Comparison of ENCODE assay signal across 31 mouse cellular contexts in the genomic region with DNA sequence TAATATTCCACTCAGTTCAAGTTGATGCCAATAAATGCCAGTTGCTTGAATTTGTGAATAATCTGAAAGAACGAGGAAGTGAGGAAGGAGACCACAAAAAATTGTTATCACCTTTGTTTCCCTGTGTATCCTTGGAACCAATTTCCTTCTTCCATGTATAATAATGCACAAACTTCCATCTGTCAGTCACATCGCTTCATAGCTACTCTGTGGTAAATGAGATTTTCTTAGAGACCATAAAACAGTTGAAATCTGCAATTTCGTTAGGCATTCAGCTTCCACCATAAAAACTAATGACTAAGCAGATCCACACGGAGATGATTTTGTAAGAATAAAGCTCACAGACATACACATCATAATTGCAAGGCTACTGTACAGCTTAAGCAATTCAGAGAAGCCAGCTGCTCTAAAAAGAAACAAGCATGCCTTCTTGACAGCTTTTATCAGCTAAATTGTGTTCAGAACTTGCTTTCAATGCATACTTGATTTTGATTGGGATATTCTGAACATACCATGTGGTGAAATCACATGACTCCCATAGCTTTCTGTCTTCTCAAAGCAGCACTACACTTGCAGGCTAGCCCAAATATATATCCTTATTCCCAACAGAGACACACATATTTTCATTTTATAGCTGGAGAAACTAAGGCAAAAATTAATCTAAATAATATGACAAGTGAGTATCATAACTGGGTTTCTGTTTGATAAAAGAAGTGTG.
A peak's percentile ranks its signal among the peaks of the same experiment; 100 is the strongest.
DNase-seq lines count a peak whose midpoint lies in the region; ATAC-seq lines count a peak whose summit lies in the region.
"Had no signal": no experiment of that assay in that cellular context is flagged by ENCODE, and none has a peak within 500 bp of the region (broad histone marks: within the 10 kb centered on the region; RNA-seq: fewer than 3 reads in every experiment).

No protein-coding gene starts in this region.

- peak; percentile 70 for DNase-seq in forebrain, embryonic 14.5 days (ENCODE audit: low spot score)
- peak; percentile 7 for DNase-seq in layer of hippocampus, adult 11-12 months (ENCODE audit: low spot score)
- DNase-seq in layer of hippocampus, adult 8-10 months (ENCODE audit: low spot score in 2 of 2), result no peak
- DNase-seq in neural tube, embryonic 10.5 days (ENCODE audit: extremely low spot score, low spot score), result no peak
- DNase-seq in telencephalon, adult 2 months (ENCODE audit: low read depth, low spot score), result peak; percentile 39
- DNase-seq in adrenal gland, adult 2 months, result no peak
- DNase-seq: adrenal gland, postnatal 14 days; cerebellum, adult 2 months; cerebellum, postnatal 14 days; gastrocnemius, postnatal 14 days; kidney, adult 8-10 months; liver, embryonic 13.5 days; lung, adult 18-20 months; lung, postnatal 4 days; midbrain, embryonic 14.5 days; right cerebral cortex, postnatal 4 days; thymus, adult 2 months; thymus, postnatal 36 days had no signal

- ATAC-seq in forebrain, embryonic 14.5 days, result peak; percentile 85
- ATAC-seq in forebrain, embryonic 12.5 days (ENCODE audit: low FRiP score), result no peak
- no peak for ATAC-seq in neural tube, embryonic 13.5 days (ENCODE audit: low read depth)
- ATAC-seq: intestine, embryonic 16.5 days; lung, postnatal 0 days; Patski had no signal

- 59% methylated on average over 4 of the region's 4 CpGs for WGBS in forebrain, embryonic 14.5 days
- WGBS in forebrain, embryonic 12.5 days, result 72% methylated on average over 4 of the region's 4 CpGs
- WGBS in neural tube, embryonic 13.5 days, result 61% methylated on average over 4 of the region's 4 CpGs

- H3K4me1 ChIP-seq in forebrain, embryonic 14.5 days (ENCODE audit: control insufficient read depth, insufficient read depth, low read length), result no peaks in the 10 kb centered on the region
- H3K4me1 ChIP-seq in forebrain, embryonic 12.5 days, result no peaks in the 10 kb centered on the region
- H3K4me1 ChIP-seq in neural tube, embryonic 13.5 days (replicated peaks), result no peaks in the 10 kb centered on the region
- H3K4me1 ChIP-seq: heart, embryonic 10.5 days; heart, embryonic 15.5 days; hindbrain, embryonic 12.5 days; limb, embryonic 10.5 days; limb, embryonic 15.5 days; liver, embryonic 13.5 days; megakaryocyte, embryonic 14.5 days had no signal

- H3K9me3 ChIP-seq in forebrain, embryonic 14.5 days (replicated peaks; ENCODE audit: control insufficient read depth, low read length), result no peaks in the 10 kb centered on the region
- no peaks in the 10 kb centered on the region for H3K9me3 ChIP-seq in forebrain, embryonic 12.5 days
- H3K9me3 ChIP-seq in neural tube, embryonic 13.5 days, result no peaks in the 10 kb centered on the region
- H3K9me3 ChIP-seq: heart, embryonic 10.5 days; heart, embryonic 15.5 days; hindbrain, embryonic 12.5 days; limb, embryonic 10.5 days; limb, embryonic 15.5 days had no signal

- H3K27ac ChIP-seq in forebrain, embryonic 14.5 days (ENCODE audit: low read depth, low read length), result 0 out of 2 replicates have a peak overlapping the region, but pooled peaks have one; percentile 30
- H3K27ac ChIP-seq in forebrain, embryonic 12.5 days, result no peak overlapping the region
- 0 out of 2 replicates have a peak overlapping the region, but pooled peaks have one; percentile 6 for H3K27ac ChIP-seq in neural tube, embryonic 13.5 days (replicated peaks)
- H3K27ac ChIP-seq: heart, embryonic 10.5 days; heart, embryonic 15.5 days; hindbrain, embryonic 12.5 days; kidney, postnatal 0 days; limb, embryonic 10.5 days; limb, embryonic 15.5 days; liver, embryonic 13.5 days; stomach, postnatal 0 days had no signal

- no peak overlapping the region for H3K4me3 ChIP-seq in forebrain, embryonic 14.5 days (ENCODE audit: low read depth, low read length)
- no peak overlapping the region for H3K4me3 ChIP-seq in forebrain, embryonic 12.5 days (replicated peaks)
- no peak overlapping the region for H3K4me3 ChIP-seq in neural tube, embryonic 13.5 days
- H3K4me3 ChIP-seq: heart, embryonic 10.5 days; heart, embryonic 15.5 days; hindbrain, embryonic 12.5 days; limb, embryonic 10.5 days; limb, embryonic 15.5 days; liver, embryonic 13.5 days; megakaryocyte, embryonic 14.5 days had no signal

- H3K27me3 ChIP-seq in forebrain, embryonic 14.5 days (replicated peaks; ENCODE audit: control insufficient read depth, insufficient read depth, low read length), result no peaks in the 10 kb centered on the region
- no peaks in the 10 kb centered on the region for H3K27me3 ChIP-seq in forebrain, embryonic 12.5 days
- no peaks in the 10 kb centered on the region for H3K27me3 ChIP-seq in neural tube, embryonic 13.5 days
- H3K27me3 ChIP-seq: heart, embryonic 15.5 days; hindbrain, embryonic 12.5 days; limb, embryonic 15.5 days; liver, embryonic 13.5 days; megakaryocyte, embryonic 14.5 days; Patski had no signal

- H3K9ac ChIP-seq in forebrain, embryonic 14.5 days (ENCODE audit: low read length), result no peak overlapping the region
- no peak overlapping the region for H3K9ac ChIP-seq in forebrain, embryonic 12.5 days
- H3K9ac ChIP-seq in neural tube, embryonic 13.5 days, result no peak overlapping the region
- H3K9ac ChIP-seq: heart, embryonic 15.5 days; hindbrain, embryonic 12.5 days; limb, embryonic 15.5 days; liver, embryonic 13.5 days had no signal

- no peaks in the 10 kb centered on the region for H3K36me3 ChIP-seq in forebrain, embryonic 14.5 days (ENCODE audit: control insufficient read depth, insufficient read depth, low read length)
- H3K36me3 ChIP-seq in forebrain, embryonic 12.5 days (replicated peaks), result no peaks in the 10 kb centered on the region
- H3K36me3 ChIP-seq in neural tube, embryonic 13.5 days, result no peaks in the 10 kb centered on the region
- H3K36me3 ChIP-seq: heart, embryonic 10.5 days; heart, embryonic 15.5 days; hindbrain, embryonic 12.5 days; limb, embryonic 10.5 days; limb, embryonic 15.5 days; liver, embryonic 13.5 days had no signal

- no peak overlapping the region for H3K4me2 ChIP-seq in forebrain, embryonic 14.5 days (ENCODE audit: low read length)
- no peak overlapping the region for H3K4me2 ChIP-seq in forebrain, embryonic 12.5 days
- H3K4me2 ChIP-seq in neural tube, embryonic 13.5 days, result no peak overlapping the region
- H3K4me2 ChIP-seq: heart, embryonic 15.5 days; hindbrain, embryonic 12.5 days; limb, embryonic 15.5 days; liver, embryonic 13.5 days had no signal

Comparison
In these comparisons a context has a peak if more than half of its experiments do, and no peak if none do; other contexts are left out.
1. DNase-seq: peak in forebrain, embryonic 14.5 days (single experiment), layer of hippocampus, adult 11-12 months (single experiment) and telencephalon, adult 2 months (single experiment); none in layer of hippocampus, adult 8-10 months (0 of 2), neural tube, embryonic 10.5 days (single experiment) and adrenal gland, adult 2 months (single experiment).